Mouse (Mus musculus) adrenal gland, adult 8-10 months (tissue): ENCODE results near the gene Hes6. TPM values are rescaled to one million over a fixed set of nuclear protein-coding genes. Genes with fewer than 3 reads are reported as not detected.

Experiments used
- DNase-seq: peaks from one replicate; pipeline ENCODE4 v3.0.0; 2022
- total RNA-seq, 4 experiments: library from RNA; stranded (reverse); gene quantifications; 2 replicates each; pipeline ENCODE4 v1.2.4; 2022

Hes6 gene
- total RNA-seq, 4 experiments from 2014 or later = 178 to 376 (median 294) TPM

DNA sequence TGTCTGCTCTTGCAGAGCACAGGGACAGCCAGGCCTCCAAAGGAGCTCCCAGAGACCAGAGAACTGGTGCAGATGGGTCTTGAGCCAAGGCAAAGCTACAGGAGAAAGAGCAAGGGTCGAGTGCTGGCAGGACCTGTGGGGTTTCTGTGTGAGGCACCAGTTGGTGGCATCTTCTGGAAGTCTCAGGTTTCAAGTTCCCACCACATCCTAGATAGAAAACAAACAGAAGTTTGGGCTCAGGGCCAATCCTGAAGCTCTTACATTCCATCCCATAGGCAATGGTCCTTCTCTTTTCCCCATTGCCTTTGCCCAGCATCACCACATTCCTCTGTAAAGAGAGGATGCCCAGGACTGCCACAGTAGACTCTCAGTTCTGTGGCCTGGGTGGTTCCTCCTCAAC lies 8.9 kb downstream of the Hes6 start:
- no peak for DNase-seq

DNA sequence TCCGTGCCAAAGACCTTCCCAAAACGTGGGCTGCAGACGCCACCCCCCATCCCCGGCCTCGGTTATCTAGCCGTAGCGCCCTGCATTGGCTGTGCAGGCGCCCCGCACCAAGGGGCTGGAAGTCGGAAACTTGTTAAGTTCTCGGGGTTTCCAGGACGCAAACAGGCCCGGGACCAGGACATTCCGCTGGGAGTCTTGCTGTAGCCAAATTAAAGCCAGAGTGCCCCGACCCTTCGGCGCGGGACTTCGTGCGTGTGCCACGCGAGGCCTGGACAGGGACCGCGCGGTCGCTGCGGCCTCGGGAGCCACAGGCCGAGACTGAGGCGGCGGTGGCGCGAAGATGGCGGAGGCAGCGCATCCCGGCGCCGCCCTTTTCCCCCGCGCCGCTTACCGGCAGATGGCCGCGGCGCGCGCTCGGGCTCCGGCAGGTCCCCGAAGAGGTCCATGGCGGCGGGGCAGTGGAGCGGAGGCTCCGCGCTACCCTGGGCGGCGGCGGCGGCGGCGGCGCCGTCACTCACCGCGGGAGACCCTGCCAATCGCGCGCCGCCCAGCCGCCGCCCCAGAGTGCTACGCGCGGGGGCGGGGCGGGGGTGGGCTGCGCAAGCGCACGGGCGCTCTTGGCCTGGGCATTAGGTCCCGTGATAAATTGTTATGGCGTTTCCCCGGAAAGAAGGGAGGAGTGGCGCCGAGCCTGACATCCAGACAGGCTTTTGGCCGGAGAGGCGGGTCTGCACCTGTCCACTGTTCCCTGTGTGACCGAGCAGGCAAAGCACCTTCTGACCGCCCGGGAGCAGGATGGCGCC lies 15.4 kb downstream of the Hes6 start, which contains the start of gene Ilkap:
Ilkap (minus strand) TSS at position 556 of the 803 bp plus-strand sequence.
- peak; percentile 72 for DNase-seq

DNA sequence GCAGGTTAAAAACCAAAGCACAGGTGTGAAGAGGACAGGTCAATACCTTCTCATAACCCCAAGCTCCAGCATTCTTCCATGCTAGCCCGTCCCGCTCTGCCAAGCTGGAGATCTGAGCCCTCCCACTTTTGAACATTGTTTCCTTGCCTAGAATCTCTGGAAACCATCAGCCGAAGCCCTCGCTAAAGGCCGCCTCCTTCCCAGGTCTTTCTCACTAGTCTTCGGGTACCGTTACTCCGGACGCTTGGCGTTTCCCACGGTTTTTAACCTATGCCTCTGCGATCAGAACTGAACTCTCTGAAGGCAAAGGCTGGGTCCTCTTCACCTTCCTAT lies 15.9 kb downstream of the Hes6 start:
- DNase-seq = no peak

- no peak for DNase-seq
Measured at GRCm38 (mm10) chr1:91390369-91390768, 23.5 kb downstream of the Hes6 start.

- DNase-seq = no peak
Measured at GRCm38 (mm10) chr1:91381091-91381471, 32.8 kb downstream of the Hes6 start.

DNA sequence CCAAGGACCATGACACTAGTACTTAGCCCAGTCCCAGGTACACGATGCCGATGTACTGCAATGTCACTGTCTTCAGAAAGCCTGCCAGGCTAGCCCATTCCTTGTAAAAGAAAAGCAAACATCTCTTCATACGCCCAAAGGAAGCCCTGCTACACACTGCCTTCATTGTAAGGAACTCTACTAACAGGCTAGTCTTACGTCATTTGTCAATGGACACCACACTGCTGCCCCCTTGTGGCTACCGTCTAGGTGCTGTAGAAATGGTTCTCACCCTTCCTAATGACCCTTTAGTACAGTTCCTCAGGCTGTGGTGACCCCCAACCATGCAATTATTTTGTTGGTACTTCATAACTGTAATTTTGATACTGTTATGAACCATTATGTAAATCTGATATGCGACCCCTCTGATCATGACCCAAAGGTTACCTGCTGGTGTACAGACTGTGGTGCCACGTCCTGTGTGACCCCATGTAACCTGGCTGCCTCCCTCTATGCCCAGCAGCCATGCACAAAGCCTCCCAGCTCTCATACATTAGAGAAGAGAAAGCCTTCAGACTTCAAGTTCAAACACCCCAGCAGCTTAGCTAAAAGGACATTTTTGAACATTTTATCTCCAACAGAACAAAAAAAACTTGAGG lies 33.3 kb downstream of the Hes6 start:
- no peak for DNase-seq

DNA sequence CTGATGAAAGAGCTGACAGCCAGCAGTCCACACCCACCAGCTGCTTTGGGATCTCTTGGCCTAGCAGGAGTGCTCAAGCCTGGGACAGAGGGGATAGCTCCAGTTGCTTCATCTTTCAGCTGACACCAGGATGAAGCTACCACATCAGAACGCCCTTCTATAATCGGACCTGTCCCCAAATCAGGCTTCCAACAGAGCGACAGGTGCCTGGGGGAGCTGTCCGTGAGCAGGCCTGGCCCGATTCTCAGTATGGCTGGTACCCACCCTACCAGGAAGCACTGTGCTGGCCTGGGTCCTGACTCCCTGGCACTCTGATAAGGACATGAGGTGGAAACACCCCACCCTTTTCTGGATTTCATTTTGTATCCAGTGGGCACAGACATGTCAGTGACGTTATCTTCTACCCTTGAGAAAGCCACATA lies 40.4 kb downstream of the Hes6 start:
- no peak for DNase-seq

DNA sequence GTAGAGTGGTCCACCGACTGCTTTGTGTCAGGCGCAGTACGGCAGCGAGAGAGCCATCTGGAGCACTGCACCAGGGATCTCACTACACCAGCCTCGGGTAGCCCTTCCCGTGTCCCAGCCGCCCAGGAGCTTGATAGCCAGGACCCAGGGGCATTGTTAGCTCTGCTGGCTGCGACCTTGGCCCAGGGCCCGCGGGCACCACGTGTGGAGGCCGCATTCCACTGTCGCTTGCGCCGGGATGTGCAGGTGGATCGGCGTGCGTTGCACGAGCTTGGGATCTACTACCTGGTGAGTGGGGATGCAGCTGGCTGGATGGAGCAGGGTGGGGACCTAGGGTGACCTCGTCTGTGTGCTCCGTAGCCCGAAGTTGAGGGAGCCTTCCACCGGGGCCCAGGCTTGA lies 43.8 kb downstream of the Hes6 start:
- DNase-seq = no peak

GRCm38 (mm10) chr1:91369408-91369807 lies 44.4 kb downstream of the Hes6 start:
- no peak for DNase-seq

DNA sequence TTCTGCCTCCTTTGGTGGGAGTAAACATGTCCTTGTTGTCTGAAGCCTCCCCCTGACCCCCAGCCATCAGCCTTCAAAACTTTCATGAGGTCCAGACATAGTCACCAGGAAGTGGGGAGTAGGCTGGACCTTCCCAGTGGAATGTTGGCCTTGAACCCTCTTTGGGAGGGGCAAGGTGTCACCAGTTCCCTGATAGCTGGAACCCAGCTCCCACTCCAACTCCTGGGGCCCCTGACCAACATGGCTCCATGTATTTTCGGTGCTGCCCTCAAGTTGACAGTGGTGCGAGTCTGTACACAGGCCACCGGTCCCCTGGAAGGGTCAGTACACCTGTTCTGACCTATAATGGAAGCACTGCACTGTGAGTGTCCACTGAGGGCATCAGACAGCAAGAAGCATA lies 46.5 kb downstream of the Hes6 start:
- no peak for DNase-seq

- DNase-seq = no peak
Measured at GRCm38 (mm10) chr1:91366215-91367108, 47.4 kb downstream of the Hes6 start, which contains the start of gene Erfe. Gene Erfe, plus strand, starts transcription at chr1:91366430.

GRCm38 (mm10) chr1:91365816-91366214 lies 48.0 kb downstream of the Hes6 start:
- DNase-seq = no peak

- no peak for DNase-seq
Measured at GRCm38 (mm10) chr1:91364822-91365644, 48.8 kb downstream of the Hes6 start.

DNA sequence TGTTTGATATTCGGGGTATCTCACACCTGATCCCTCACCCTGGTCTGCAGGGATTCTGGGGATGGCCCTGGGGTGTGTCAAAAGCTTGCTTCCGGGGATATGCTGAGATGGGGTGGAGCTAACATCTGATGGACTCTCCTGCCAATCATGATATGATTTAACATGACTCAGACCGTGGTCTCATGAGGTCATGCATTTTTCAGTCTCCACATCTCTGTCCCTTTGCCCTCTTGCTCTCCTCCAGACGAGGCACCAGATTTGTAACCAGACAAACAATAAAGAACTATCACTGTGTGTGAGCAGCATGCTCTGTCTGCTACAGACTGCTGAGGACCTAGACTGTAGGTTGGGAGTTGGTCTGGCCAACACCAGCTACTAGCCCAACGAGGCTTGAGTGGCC lies 51.7 kb downstream of the Hes6 start:
- DNase-seq = no peak

Other genes starting within 250 kb of the Hes6 start
- gene Ramp1, start 234.2 kb downstream of the Hes6 start, total RNA-seq = 10 to 100 TPM in 2 of 4 experiments, 1 to 10 TPM in 2; 7.6 to 11.6 (median 10.0) TPM
- 10 to 100 TPM; 57.7 to 87.7 (median 71.3) TPM for gene Ube2f, start 163.7 kb downstream of the Hes6 start, total RNA-seq
- 10 to 100 TPM; 31.4 to 42.7 (median 35.8) TPM for gene Scly, start 115.7 kb downstream of the Hes6 start, total RNA-seq
- gene Espnl, start 92.0 kb downstream of the Hes6 start, total RNA-seq = under 1 TPM in 3 of 4 experiments, not detected in 1; 0.09 to 0.25 (median 0.21) TPM
- 1 to 10 TPM; 2.2 to 3.0 (median 2.5) TPM for gene Klhl30, start 63.0 kb downstream of the Hes6 start, total RNA-seq
- gene Erfe, start 47.6 kb downstream of the Hes6 start, total RNA-seq = 1 to 10 TPM; 1.7 to 8.3 (median 4.8) TPM
- gene Ilkap, start 15.2 kb downstream of the Hes6 start, total RNA-seq = 100 to 1,000 TPM in 3 of 4 experiments, 10 to 100 TPM in 1; 89.4 to 138 (median 108) TPM
- gene Per2, start 45.3 kb upstream of the Hes6 start, total RNA-seq = 10 to 100 TPM; 42.5 to 75.0 (median 45.4) TPM
- 10 to 100 TPM; 11.4 to 15.7 (median 12.9) TPM for gene Traf3ip1, start 80.6 kb upstream of the Hes6 start, total RNA-seq
- 10 to 100 TPM; 22.5 to 25.4 (median 23.4) TPM for gene Asb1, start 126.5 kb upstream of the Hes6 start, total RNA-seq